Mouse (Mus musculus) gastrocnemius, adult 18-20 months (tissue): ENCODE measurements around the gene Kansl1. TPM values are rescaled to one million over a fixed set of nuclear protein-coding genes. Genes with fewer than 3 reads are reported as not detected.
"Not testable (repeated sequence)": the region's sequence is repeated elsewhere in the genome, so short reads cannot be mapped to it uniquely, and the experiment has no call there.

Source experiments
- DNase-seq: peaks from one replicate; pipeline ENCODE4 v3.0.0; 2021; ENCODE audit warnings: low spot score
- long read RNA-seq, 2 experiments: library from polyadenylated mRNA; stranded (forward); transcript quantifications; one replicate each; pipeline ENCODE4 v2.0.0; 2021
- total RNA-seq, 2 experiments: library from RNA; stranded (reverse); gene quantifications; 2 replicates each; pipeline ENCODE4 v1.2.3; 2021

The Kansl1 gene
- total RNA-seq = 10 to 100 TPM; 21.2 to 22.0 TPM
- long read RNA-seq, experiment 1, full-length matches to known transcripts = 6 of 13 reads
- long read RNA-seq, experiment 1, partial matches to known transcripts = 1 of 13 reads
- long read RNA-seq, experiment 1, other reads (novel, unspliced or antisense) = 6 of 13 reads
- long read RNA-seq, experiment 2, full-length matches to known transcripts = 4 of 17 reads
- long read RNA-seq, experiment 2, partial matches to known transcripts = 4 of 17 reads
- long read RNA-seq, experiment 2, other reads (novel, unspliced or antisense) = 9 of 17 reads

GRCm38 (mm10) chr11:104468751-104469268 is at the start of gene Kansl1:
Kansl1 (minus strand) TSS chr11:104468861.
- no peak for DNase-seq

- DNase-seq = no peak
Measured at GRCm38 (mm10) chr11:104512436-104512835, 43.8 kb upstream of the Kansl1 start.

GRCm38 (mm10) chr11:104510606-104511005 is 41.9 kb upstream of the Kansl1 start:
- peak; percentile 9 for DNase-seq

GRCm38 (mm10) chr11:104508455-104508854 is 39.8 kb upstream of the Kansl1 start:
- DNase-seq = no peak

GRCm38 (mm10) chr11:104488292-104488691 is 19.6 kb upstream of the Kansl1 start:
- no peak for DNase-seq

- no peak for DNase-seq
Measured at GRCm38 (mm10) chr11:104481971-104482370, 13.3 kb upstream of the Kansl1 start.

- no peak for DNase-seq
Measured at GRCm38 (mm10) chr11:104479505-104479904, 10.8 kb upstream of the Kansl1 start.

GRCm38 (mm10) chr11:104469371-104469835 is 742 bp upstream of the Kansl1 start:
- peak; percentile 92 for DNase-seq

- DNase-seq = no peak
Measured at GRCm38 (mm10) chr11:104467698-104468097, 963 bp downstream of the Kansl1 start.

GRCm38 (mm10) chr11:104461551-104461950 is 7.1 kb downstream of the Kansl1 start:
- DNase-seq = peak; percentile 76

GRCm38 (mm10) chr11:104459671-104460070 is 9.0 kb downstream of the Kansl1 start:
- DNase-seq = no peak

- no peak for DNase-seq
Measured at GRCm38 (mm10) chr11:104458507-104458906, 10.2 kb downstream of the Kansl1 start.

- DNase-seq = no peak
Measured at GRCm38 (mm10) chr11:104452709-104453108, 16.0 kb downstream of the Kansl1 start.

GRCm38 (mm10) chr11:104451239-104451638 is 17.4 kb downstream of the Kansl1 start:
- DNase-seq = no peak

- DNase-seq = not testable (repeated sequence)
Measured at GRCm38 (mm10) chr11:104448499-104448898, 20.2 kb downstream of the Kansl1 start.

- no peak for DNase-seq
Measured at GRCm38 (mm10) chr11:104445538-104445937, 23.1 kb downstream of the Kansl1 start.

- DNase-seq = no peak
Measured at GRCm38 (mm10) chr11:104445044-104445443, 23.6 kb downstream of the Kansl1 start.

- no peak for DNase-seq
Measured at GRCm38 (mm10) chr11:104443359-104443758, 25.3 kb downstream of the Kansl1 start.

- peak; percentile 91 for DNase-seq
Measured at GRCm38 (mm10) chr11:104442333-104443136, 26.1 kb downstream of the Kansl1 start.

GRCm38 (mm10) chr11:104441475-104442332 is 27.0 kb downstream of the Kansl1 start:
- DNase-seq = peak; percentile 72
